Mouse (Mus musculus) limb, embryonic 11.5 days (tissue): ENCODE measurements at regions not wholly inside any gene's neighbourhood (a gene's known extent, or its start where the extent isn't known, plus 50 kb on each side); places are given as distances from the start of the nearest gene placed in this dataset.

ENCODE experiments used
- ATAC-seq: fragments of 200-750 bp; cut with Nextera tagmentation; 2 replicates; pipeline ENCODE4 v1.8.0; 2017; ENCODE audit warnings: low read depth; ENCODE audit not compliant: insufficient number of reproducible peaks, low FRiP score, low TSS enrichment
- DNase-seq: peaks from one replicate; pipeline ENCODE4 v3.0.0-alpha.2; 2015; ENCODE audit warnings: low spot score
- H3K27ac ChIP-seq: fragments of 300-500 bp; sonication (generic); replicated peaks from 2 replicates; pipeline ENCODE4 v1.5.1; 2014; ENCODE audit warnings: low read depth, mild to moderate bottlenecking, low read length
- H3K27me3 ChIP-seq: fragments of 300-500 bp; sonication (generic); 2 replicates; pipeline ENCODE4 v1.6.1; 2014; ENCODE audit warnings: mild to moderate bottlenecking, low read length, mixed read lengths; ENCODE audit not compliant: control insufficient read depth, insufficient read depth
- H3K36me3 ChIP-seq: fragments of 300-500 bp; sonication (generic); 2 replicates; pipeline ENCODE4 v1.6.1; 2014; ENCODE audit warnings: mild to moderate bottlenecking, low read length, moderate library complexity, mixed read lengths; ENCODE audit not compliant: control insufficient read depth, insufficient read depth
- H3K4me1 ChIP-seq: fragments of 300-500 bp; sonication (generic); 2 replicates; pipeline ENCODE4 v1.6.1; 2014; ENCODE audit warnings: low read length, mixed read lengths; ENCODE audit not compliant: control insufficient read depth, insufficient read depth
- H3K4me2 ChIP-seq: fragments of 300-500 bp; sonication (generic); 2 replicates; pipeline ENCODE4 v1.6.1; 2014; ENCODE audit warnings: low read depth, mild to moderate bottlenecking, moderate library complexity; ENCODE audit not compliant: severe bottlenecking
- H3K4me3 ChIP-seq: fragments of 300-500 bp; sonication (generic); 2 replicates; pipeline ENCODE4 v1.5.1; 2014; ENCODE audit warnings: low read depth, low read length
- H3K9ac ChIP-seq: fragments of 300-500 bp; sonication (generic); 2 replicates; pipeline ENCODE4 v1.6.1; 2014; ENCODE audit warnings: mild to moderate bottlenecking, low read length
- H3K9me3 ChIP-seq: fragments of 300-500 bp; sonication (generic); 2 replicates; pipeline ENCODE4 v1.6.1; 2016; ENCODE audit warnings: low read length; ENCODE audit not compliant: control insufficient read depth
- WGBS: fragments of 180-500 bp; shearing (Covaris S2); extraction: QIAGEN DNeasy Blood & Tissue Kit; methylation state at CpG from one replicate; pipeline ENCODE4 v1.1.7; 2014; 5-methylcytosine and 5-hydroxymethylcytosine counted together

DNA sequence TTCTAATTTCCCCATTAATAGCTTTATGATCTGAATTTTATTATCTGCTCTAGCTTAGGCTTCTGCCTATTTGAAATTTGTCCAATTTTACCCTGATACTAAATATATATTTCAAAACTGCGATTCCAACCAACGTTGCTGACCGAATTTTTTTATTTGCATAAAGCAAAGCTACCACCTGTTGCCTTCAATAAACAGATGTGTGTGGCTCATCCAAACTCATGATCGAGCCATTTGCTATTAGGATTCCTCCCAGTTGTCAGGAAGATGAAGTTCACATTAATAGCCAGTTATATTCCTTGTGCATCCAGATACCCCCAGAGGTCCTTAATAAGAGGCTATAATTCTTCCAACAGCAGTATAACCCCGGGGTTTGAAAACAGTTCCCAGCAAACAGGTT lies 85.0 kb upstream of the Dock1 start:
- Histone ChIP-seq H3K9ac (no peak overlapping the region), H3K4me3 (no peak overlapping the region)
- no peak for ATAC-seq

DNA sequence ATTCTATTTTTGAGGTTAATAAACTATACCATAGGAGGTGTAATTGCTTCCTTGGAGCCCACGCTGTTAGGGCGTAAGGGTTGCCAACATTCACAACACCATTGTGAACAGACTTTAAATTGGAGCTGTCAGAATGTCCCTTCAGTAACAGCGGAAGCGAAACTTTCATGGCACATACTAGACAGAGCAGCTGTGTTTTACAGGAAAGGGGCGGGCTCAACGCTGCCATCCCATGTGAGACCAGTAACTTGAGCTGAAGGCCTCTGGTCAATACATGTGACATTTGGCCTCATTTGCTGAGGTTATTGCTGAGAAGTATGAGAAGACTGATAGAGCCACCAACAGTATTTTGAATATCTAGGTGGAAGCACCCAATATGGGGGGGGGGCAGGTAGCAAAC lies 83.5 kb upstream of the Dock1 start:
- no peaks in the 10 kb centered on the region; the same call in 1 of the 2 replicates for H3K4me1 ChIP-seq
- DNase-seq = peak; percentile 23
- WGBS = 81% methylated on average over 6 of the region's 6 CpGs
- no peak overlapping the region for H3K4me3 ChIP-seq
- H3K4me2 ChIP-seq = no peak overlapping the region
- no peak overlapping the region for H3K9ac ChIP-seq
- no peak for ATAC-seq
- H3K36me3 ChIP-seq = no peaks in the 10 kb centered on the region
- H3K27me3 ChIP-seq = no peaks in the 10 kb centered on the region
- no peaks in the 10 kb centered on the region for H3K9me3 ChIP-seq
- no peak overlapping the region for H3K27ac ChIP-seq

More for the DNA sequence above, 85.0 kb upstream of the Dock1 start:
- Histone ChIP-seq H3K9me3 (no peaks in the 10 kb centered on the region), H3K4me2 (no peak overlapping the region), H3K36me3 (no peaks in the 10 kb centered on the region), H3K27ac (no peak overlapping the region), H3K27me3 (no peaks in the 10 kb centered on the region), H3K4me1 (no peaks in the 10 kb centered on the region; the same call in 1 of the 2 replicates)
- DNase-seq = no peak
- WGBS = 83% methylated on average over 5 of the region's 5 CpGs

- Histone ChIP-seq H3K27me3 (no peaks in the 10 kb centered on the region), H3K4me3 (no peak overlapping the region), H3K4me2 (no peak overlapping the region), H3K9ac (no peak overlapping the region), H3K27ac (no peak overlapping the region), H3K36me3 (no peaks in the 10 kb centered on the region), H3K9me3 (no peaks in the 10 kb centered on the region), H3K4me1 (no peaks in the 10 kb centered on the region)
- ATAC-seq (no peak), DNase-seq (no peak)
- 84% methylated on average over 3 of the region's 3 CpGs for WGBS
These were observed 62.6 kb upstream of the Dock1 start for GRCm38 (mm10) chr7:134607886-134608285.

DNA sequence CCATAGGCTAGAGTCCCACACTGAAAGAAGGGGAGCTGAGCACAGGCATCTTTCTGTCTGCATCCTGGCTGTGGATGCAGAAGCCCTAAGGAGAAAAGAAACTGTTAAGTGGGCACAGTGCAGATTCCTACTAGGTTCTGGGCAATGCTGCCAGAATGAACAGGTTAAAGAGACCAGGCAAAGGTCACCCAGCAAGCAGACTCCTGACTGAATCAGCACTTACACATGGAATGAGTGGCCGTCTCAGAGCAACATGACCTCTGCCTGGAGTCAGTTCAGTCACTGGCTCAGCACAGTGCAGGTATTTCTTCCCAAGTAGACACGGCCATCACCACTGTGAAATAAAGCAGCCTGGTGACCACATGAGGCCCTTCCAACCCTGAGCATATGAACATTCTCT lies 60.3 kb upstream of the Dock1 start:
- no peak for DNase-seq

DNA sequence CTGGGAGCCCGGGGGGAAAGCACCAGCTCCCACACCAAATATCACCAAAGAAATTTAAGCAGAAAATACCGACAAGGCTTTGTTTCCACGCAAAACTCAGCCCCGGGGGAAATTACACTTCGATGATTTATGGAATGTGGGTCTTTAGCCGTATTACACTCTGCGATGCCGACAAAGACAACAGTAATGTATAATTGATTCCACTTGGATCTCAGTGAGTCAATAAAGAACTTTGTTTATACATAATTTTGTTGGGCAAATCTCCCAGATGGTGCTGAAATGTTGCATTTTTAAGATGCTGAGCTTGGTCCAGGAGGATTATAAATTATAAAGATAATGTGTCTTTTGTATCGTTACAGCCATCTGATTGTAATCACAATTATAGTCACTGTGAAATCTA lies 59.1 kb upstream of the Dock1 start:
- 48% methylated on average over 9 of the region's 9 CpGs for WGBS
- Histone ChIP-seq H3K9ac (no peak overlapping the region), H3K27me3 (no peaks in the 10 kb centered on the region), H3K4me1 (no peaks in the 10 kb centered on the region), H3K4me3 (no peak overlapping the region), H3K27ac (no peak overlapping the region), H3K36me3 (no peaks in the 10 kb centered on the region), H3K4me2 (no peak overlapping the region), H3K9me3 (no peaks in the 10 kb centered on the region)
- no peak for ATAC-seq
- DNase-seq = no peak

More for the DNA sequence above, 60.3 kb upstream of the Dock1 start:
- Histone ChIP-seq H3K36me3 (no peaks in the 10 kb centered on the region), H3K27me3 (no peaks in the 10 kb centered on the region), H3K9ac (no peak overlapping the region), H3K4me3 (no peak overlapping the region), H3K9me3 (no peaks in the 10 kb centered on the region), H3K4me1 (no peaks in the 10 kb centered on the region), H3K4me2 (no peak overlapping the region), H3K27ac (no peak overlapping the region)
- WGBS = 62% methylated on average over 2 of the region's 2 CpGs
- ATAC-seq = no peak

GRCm38 (mm10) chr7:134612175-134612633 lies 58.2 kb upstream of the Dock1 start:
- 92% methylated on average over 4 of the region's 4 CpGs for WGBS
- DNase-seq (no peak), ATAC-seq (no peak)
- H3K4me1 ChIP-seq = no peaks in the 10 kb centered on the region
- H3K9ac ChIP-seq = no peak overlapping the region
- no peaks in the 10 kb centered on the region for H3K27me3 ChIP-seq
- no peak overlapping the region for H3K4me3 ChIP-seq
- H3K36me3 ChIP-seq = no peaks in the 10 kb centered on the region
- no peaks in the 10 kb centered on the region for H3K9me3 ChIP-seq
- H3K4me2 ChIP-seq = no peak overlapping the region
- no peak overlapping the region for H3K27ac ChIP-seq

DNA sequence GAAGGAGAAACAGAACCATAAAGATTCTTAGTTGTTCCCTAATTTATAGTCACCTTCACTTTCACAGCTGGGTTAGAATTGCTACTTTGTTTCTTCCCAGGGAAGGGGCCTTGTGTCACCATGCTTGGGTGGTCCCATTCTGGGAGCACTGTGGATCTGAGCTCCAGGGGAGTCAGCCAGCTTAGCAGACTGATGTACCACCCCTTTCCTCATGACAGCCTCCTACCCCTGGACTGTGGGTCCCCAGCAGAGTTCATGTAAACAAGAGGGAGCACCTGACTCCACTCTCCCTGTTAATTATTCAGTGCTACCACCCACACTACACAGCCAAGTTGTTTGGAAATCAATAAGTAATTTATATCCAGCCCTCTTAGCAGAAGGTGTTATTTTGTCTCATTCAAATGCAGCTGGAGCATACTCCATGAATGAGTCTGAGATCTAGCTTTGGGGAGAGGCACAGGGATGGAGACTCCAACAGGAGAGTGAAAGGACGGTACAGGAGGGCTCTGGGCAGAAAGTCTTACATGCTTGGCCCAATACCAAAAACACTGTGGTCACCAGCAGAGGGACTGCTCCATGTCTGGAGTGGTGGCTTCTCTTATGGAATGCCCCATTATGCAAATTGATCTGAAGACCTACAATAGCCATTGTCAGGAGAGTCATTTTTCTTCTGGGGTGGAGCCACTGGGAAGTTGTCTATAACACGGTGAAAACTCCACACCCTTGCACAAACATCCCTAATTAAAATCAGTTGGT lies 51.1 kb upstream of the Dock1 start:
- Histone ChIP-seq H3K4me1 (no peaks in the 10 kb centered on the region), H3K9me3 (no peaks in the 10 kb centered on the region), H3K4me3 (no peak overlapping the region), H3K9ac (no peak overlapping the region), H3K27me3 (no peaks in the 10 kb centered on the region), H3K27ac (no peak overlapping the region), H3K36me3 (no peaks in the 10 kb centered on the region), H3K4me2 (no peak overlapping the region)
- 36% methylated on average over 2 of the region's 2 CpGs for WGBS
- no peak for ATAC-seq
- no peak for DNase-seq

GRCm38 (mm10) chr7:134620006-134620405 lies 50.4 kb upstream of the Dock1 start:
- no peak overlapping the region for H3K9ac ChIP-seq

More at GRCm38 (mm10) chr7:134620006-134620405, 50.4 kb upstream of the Dock1 start:
- 88% methylated on average over 5 of the region's 5 CpGs for WGBS
- no peaks in the 10 kb centered on the region for H3K9me3 ChIP-seq
- no peaks in the 10 kb centered on the region for H3K36me3 ChIP-seq
- no peak overlapping the region for H3K27ac ChIP-seq
- no peak overlapping the region for H3K4me3 ChIP-seq
- no peaks in the 10 kb centered on the region for H3K4me1 ChIP-seq
- H3K4me2 ChIP-seq = no peak overlapping the region
- no peak for ATAC-seq
- no peaks in the 10 kb centered on the region for H3K27me3 ChIP-seq
- DNase-seq = no peak
